Mouse (Mus musculus) mature B cell (primary cell): ENCODE measurements around the gene Slc10a7.

Source experiments
- in situ Hi-C: fragments of 300-500 bp; cut with MboI; formaldehyde crosslinking; loops from 2 replicates; pipeline ENCODE4 v1.14.3; 2019

Slc10a7 gene

DNA sequence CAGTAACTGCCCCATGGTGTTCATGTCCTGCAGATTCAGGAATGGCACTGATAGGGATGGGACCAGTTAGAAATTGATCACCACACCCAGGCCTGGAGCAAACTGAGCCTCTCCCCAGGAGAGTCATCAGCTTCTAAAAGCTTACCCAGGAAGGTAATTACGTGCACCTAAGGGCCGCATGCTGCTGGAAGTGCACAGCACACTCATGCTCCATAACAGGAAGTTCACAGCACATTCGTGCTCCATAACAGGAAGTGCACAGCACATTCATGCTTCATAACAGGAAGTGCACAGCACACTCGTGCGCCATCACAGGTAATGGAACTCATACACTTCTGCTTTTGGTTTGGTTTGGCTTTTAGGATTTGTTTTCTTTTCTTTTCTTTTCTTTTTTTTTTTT lies 114.8 kb downstream of the Slc10a7 start:
- in situ Hi-C loops = no loop called here

DNA sequence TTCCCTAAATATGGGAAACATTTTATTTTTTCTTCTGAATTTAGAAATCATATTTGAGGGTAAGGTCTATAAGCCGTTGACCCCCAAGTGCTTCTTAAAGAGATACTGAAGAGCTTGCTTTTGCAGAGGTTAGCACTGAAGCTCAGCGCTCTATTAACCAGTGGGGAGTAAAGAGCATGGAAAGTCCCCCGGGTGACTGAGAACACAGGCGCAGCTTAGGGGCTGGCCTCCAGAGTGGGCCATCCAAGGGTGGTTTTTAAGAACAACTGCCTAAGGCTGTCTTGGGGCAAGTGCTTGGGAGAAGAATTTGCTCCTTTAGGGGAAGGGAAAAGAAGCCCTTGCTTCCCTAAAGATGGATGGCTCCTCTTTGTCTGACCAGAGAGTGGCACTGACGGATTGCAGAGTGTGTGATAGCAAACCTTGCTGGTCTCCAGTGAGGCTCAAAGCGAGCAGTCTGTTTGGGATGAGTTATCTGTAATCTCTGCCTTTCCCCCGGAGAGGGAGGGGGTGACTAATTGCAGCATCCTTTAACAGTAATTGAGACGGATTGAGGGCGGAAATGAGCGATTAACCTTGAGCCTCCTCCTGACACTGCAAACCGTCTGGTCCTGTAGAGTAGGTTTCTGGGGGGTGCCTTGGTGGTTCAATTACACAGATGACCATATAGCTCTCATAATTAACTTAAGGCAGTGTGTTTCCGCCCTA lies 115.7 kb downstream of the Slc10a7 start:
- in situ Hi-C loops = no loop called here

DNA sequence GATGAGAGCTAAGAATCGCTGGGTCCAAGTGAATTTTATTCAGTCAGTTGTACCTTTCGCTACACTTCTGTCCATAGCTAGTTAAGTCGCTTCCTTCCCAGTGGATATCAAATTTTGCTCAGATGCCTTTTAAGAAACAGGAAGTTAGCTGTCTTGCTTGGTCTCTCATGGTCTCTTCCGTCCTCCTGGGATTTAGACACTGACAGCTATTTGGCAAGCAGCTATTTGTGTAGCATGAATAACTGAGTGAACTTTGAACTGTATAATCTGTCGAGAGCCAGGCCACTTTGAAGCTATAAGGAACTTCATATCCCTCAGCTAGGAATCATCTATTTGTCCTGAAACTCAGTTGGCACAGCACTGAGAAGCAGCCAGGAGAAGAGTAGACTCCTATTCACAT lies 117.5 kb downstream of the Slc10a7 start:
- in situ Hi-C loops = no loop called here

DNA sequence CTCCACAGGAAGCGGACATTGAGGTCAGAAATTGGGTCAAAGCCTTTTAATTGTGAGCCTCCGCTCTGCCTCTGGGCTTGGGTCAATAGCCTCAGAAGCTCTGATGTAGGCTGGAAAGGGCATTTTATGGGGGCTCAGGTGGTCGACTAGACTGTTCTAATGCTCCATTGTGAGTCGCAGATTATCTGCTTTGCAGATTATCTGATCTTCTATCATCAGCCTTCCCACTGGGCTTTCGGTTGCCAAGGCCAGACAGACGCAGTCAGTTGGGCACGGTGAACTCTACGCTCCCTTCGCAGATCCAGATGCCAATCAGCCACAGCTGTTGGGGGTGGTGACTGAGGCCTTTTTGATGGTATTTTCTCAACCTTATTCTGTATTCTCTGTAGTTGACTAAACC lies 118.6 kb downstream of the Slc10a7 start:
- in situ Hi-C loops = no loop called here

DNA sequence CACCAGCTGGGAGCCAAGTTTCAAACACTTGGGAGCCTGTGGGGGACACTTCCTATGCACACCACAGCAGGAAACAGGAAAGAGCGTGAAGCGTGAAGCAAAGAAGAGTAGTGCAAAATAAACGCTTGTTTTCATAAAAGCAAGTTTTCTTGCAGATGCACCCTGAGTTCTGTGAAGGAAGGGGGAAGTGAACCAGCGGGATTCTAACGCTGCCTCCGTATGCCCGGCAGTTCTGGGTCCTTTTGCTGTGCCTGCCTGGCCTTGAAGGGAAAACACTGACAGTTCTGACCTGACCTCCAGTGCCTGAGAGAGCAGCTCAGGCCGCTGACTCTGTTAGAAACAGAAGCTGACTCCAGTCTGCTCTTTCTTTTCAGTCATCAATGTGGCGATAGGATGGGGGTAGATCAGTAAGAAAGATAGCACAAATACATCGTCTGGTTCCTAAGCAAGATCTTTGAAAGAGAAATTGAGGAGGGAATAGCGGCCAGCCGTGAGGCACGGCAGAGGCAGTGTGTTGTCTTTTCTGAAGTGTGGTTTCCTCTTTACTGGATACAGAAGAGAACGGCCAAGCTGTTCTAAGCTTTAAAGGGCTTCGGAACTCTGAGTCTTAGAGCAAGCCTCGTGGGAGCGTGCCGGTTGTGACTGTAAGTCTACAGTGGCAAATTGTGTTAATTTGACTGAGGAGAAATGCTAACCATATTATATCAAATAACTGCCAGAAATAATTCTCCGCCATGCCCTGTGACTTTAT lies 121.4 kb downstream of the Slc10a7 start:
- in situ Hi-C loops = loop anchor here (5.0 kb wide), 1 partner anchor 118 kb away; no protein-coding TSS in a partner anchor

DNA sequence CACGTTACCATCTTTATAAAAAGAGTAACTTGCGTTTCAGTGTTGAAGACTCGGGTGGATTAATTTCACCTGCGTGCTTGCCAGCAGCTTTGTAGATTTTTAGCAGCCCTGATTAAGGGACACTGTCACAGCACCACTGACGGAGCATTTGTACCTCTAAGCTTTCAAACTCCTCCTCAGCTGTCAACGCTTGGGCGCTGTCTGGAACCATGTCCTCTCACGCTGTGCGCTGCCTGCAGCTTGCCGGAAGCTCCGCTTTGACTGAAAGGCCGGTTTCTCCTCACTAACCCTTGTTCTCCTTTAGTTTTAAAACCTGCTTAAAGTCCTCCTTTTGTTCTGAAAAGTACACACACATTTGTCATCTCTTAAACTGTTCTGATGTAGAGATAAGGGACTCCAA lies 123.9 kb downstream of the Slc10a7 start:
- in situ Hi-C loops = loop anchor here (5.0 kb wide), 1 partner anchor 121 kb away; no protein-coding TSS in a partner anchor

DNA sequence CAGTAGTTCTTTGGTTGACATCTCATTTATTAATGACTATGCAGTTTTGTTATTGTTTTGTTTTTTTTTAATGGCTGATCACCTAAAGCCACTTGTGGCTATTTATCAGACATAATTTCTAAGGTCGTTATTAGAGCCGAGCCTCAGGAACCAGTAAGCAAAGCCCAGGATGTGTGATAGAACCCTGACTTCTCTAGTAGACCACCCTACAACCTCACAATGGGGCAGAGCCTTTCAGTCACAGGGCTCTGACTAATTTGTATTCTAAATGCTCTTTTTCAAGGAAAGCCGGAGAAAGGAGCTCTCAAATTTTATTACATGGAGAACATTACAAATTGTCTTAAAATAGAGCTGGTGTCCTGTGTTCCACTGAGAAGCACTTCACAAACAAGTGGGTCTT lies 124.9 kb downstream of the Slc10a7 start:
- in situ Hi-C loops = loop anchor here (5.0 kb wide), 1 partner anchor 122 kb away; no protein-coding TSS in a partner anchor

DNA sequence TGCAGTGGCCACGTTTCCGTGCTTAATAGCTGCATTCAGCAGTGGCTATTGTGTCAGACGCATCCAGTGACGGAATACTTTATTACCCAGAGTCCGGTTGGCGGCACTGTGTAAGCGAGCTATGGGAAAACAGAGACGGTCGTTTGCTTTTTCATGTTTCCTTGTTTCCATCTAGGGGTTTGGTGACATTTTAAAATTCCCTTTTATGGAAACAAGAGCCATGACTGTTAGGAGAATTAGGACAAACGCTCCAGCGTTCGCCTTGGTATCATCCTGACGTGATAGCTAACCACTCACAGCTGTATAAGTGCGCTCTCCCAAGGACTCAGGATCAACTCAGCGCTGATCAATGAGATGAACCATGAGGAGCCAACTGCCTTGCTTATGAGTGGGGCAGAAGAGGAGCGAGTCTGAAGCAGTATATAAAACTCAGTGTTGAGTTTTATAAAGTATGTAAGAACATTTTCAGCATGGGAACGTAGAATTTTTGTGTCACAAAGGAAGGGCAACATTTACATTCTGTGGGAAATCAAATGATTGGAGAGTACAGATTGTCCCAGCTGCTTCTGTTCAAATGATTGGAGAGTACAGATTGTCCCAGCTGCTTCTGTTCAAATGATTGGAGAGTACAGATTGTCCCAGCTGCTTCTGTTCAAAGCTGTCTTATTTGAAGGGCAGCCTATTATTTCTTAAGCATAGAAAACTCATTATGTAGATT lies 125.5 kb downstream of the Slc10a7 start:
- in situ Hi-C loops = loop anchor here (5.0 kb wide), 1 partner anchor 122 kb away; no protein-coding TSS in a partner anchor

DNA sequence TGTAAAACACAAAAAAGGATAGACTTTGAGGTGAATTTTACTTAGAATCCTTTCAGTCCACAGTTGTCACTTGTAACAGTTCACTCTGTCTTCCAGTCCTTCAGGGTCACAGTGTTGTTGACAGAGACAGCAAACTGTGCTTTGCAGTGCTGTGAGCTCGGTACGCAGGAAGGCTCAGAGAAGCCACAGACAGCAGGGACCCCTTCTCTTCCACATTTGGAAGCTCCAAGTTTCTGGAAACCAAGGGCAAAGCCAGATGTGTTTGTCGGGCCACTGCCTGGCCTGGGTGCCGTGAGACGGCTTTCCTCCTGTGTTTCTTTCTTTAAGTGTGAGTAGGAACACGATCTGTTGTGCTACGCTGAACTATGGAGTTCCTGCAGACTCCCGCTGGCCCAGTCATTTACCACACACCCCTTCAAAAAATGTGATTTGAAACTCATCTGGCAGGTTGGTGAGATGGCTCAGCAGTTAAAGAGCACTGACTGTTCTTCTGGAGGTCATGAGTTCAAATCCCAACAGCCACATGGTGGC lies 126.2 kb downstream of the Slc10a7 start:
- in situ Hi-C loops = no loop called here

DNA sequence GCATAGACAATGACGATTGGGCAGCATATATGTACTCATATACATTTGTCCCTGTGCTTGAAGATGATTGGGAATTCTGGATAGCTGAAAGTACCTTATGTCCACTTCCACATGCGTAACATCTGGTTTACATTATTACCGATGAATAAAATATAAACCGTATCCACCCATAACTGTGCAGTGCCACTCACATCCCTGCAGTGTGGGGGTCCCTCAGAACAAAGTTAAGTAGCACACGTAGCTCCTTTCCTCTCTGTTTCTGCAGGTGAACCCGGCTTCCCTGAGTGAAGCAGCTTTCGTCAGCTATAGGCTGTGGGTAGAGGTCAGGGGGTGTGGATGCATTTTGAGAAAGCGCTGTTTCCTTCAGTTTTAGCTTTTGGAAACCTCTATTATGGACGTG lies 132.8 kb downstream of the Slc10a7 start:
- in situ Hi-C loops = no loop called here

DNA sequence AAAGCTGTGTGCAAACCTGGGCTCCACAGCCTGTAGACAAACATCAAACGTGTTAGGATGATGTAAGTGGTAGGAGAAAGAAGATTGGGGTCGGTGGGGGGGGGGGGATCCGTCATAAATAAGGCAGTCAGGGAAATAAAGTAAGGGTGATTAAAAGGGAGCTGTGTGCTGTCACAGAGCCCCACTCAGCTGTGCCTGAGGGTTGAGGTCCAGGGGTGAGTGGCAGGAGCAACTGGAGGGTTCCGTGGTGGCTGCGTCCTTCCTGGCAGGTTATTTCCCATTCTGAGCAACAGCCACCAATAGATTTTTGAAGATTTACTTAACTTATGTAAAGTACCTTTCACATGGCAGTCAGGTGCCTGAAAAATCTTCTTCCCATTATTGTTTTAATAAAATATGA lies 133.2 kb downstream of the Slc10a7 start:
- in situ Hi-C loops = no loop called here

DNA sequence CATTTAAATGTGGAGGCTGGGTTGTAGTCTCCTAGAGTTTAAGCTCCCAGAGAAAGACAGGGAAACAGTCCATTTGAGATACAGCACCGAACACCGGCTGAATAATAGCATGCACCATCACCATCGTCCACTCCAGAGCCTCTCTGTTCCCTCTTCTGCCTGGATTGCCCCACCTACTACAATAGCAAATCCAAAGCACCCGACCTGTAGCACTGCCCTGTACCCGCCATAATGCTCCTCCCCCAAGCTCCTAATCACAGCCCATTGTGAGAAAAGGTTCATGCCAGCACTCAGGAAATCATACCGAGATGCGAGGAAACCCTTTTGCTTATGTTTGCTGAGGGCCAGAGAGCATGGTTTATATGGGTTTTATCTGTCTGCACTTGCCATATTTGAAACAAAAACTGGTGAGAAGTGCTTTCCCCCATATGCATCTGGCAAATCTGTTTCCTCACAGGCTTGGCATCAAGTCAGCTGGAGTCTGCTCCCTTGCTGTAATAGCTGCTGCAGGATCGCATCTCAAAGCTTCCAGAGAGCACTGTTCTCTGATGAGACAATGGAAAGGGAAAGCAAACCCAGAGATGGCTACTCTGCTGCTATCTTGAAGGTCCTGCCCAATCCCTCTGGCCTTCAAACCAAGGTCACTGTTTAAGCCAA lies 138.0 kb downstream of the Slc10a7 start:
- in situ Hi-C loops = no loop called here

DNA sequence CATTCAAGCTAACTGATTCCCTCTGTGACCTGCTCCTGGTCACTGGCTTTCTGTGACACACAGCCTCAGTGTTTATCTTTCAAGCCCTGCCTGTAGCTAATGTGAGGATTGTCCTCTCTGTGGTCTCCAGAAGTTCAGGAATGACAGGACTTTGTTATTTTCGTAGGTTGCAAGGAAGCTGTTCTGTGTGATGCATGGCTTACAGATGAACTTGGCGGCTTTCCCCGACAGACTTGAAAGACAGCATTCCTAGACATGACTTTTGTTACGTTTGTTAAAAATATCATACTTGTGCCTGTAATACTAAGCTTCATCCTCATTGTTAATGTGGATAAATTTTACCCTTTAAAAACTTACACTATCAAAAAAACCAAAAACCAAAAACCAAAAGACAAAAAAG lies 138.7 kb downstream of the Slc10a7 start:
- in situ Hi-C loops = no loop called here

DNA sequence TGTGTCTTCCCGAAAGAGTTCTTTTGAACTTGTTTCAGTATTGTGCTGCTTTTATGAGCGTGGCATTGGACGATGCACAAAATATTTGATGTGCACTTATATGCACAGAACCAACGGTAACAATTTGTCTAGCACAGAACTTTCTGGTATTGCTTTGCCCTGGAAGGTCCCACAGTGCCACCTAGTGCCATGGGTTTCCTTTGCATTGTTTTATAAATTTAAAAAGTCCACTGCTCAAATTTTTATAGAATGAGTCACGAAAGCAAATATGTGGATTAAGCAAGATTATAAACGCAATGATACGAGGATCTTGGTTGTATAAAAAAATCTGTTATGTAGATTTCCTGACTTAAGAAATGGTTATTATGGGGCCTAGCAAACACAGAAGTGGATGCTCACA lies 139.8 kb downstream of the Slc10a7 start:
- in situ Hi-C loops = no loop called here

DNA sequence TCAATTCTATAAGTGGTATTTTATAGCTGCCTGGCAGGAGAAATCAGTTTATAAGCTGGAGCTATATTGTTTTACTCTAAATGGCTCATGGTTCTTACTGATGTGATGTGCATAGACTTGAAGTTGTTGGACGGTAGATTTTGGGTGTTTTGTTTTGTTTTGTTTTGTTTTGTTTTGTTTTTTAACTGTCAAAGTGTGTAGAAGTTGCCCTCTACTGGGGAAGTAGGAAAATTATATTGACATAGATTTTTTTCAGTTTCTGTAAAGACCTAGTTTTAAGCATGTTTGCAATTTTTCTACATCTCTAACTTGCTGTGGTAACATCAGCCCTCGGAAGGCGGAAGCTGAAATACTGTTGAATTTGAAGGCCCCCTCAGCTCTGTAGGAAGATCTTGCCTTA lies 142.5 kb downstream of the Slc10a7 start:
- in situ Hi-C loops = loop anchor here (25.0 kb wide), 1 partner anchor 589 kb away; no protein-coding TSS in a partner anchor

DNA sequence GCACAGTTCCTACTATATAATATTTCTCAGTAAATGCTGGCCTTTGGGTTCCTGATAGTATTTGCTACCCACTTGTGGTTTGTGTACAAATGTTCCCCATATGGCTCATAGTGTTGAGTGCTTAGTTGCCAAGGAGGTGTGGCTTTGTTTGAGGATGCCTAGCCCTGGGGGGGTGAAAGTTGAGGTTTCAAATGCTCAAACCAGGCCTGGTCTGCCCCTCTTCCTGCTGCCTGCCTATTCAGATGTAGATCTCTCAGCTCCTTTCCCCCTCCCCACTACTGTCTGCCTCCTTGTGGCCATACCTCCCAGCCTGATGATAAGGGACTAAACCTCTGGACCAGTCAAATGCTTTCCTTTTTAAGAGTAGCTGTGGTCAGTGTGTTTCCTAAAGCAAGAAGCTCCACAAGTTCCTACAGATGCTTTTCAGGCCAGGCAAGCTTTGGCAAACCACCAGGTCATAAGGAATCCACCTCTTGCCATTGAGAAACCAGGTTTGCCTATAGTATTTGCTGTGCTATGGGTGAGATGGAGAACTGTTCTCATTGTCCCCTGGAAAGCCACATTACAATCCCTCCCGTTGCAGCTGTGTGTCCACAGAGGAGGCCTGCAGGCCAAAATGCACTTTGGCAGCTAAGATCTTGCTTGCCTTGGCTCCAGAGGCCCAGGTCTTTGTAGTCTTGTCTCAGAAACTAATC lies 146.4 kb downstream of the Slc10a7 start:
- in situ Hi-C loops = loop anchor here (25.0 kb wide), 1 partner anchor 593 kb away; no protein-coding TSS in a partner anchor

DNA sequence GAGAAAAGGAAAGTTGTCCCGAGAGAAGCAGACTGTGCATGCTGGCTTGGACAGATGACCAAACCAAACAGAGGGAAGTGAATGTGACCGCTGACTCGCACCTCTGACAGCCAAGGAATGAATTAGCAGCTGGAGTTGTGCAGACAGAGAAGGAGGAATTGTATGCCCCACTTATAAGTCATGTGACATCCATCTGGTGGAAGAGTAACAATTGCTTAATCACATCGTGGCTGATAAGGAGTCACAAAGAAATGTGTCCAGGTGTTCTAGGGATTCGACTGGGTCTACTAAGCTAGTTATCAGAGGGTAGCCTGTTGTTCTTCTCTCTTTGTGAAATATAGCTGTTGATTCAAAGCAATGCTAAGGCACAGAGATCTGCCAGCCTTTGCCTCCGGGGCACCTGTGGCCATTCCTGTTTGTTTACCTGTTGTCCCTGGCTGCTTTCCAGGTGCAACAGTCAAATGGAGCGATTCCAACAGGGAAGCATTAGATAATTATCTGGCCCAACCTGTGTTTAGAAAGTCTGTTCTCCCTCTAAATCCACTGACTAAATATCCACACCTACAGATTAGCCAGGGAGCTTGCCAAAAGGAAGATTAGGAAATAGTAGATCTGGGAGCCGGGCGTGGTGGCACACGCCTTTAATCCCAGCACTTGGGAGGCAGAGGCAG lies 147.7 kb downstream of the Slc10a7 start:
- in situ Hi-C loops = loop anchor here (25.0 kb wide), 1 partner anchor 595 kb away; no protein-coding TSS in a partner anchor

DNA sequence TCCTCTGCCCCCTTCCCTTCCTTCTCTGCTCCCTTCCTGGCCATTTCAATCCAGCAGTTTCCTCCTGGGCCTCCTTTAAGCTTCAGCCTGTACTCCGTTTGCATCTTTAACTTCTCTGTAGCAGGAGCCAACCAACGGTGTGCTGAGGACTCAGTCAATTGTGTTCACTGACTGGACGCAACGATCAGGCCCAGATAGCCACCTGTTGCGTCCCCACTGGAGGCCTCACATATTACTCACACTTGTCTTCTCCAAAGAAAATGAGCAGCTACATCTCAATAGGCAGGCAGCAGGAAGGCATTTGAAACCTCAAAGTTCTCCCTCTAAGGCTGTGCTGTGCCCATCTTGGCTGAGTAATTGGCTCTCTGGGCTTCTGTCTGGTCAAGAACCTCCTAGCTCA lies 149.0 kb downstream of the Slc10a7 start:
- in situ Hi-C loops = loop anchor here (25.0 kb wide), 1 partner anchor 596 kb away; no protein-coding TSS in a partner anchor

DNA sequence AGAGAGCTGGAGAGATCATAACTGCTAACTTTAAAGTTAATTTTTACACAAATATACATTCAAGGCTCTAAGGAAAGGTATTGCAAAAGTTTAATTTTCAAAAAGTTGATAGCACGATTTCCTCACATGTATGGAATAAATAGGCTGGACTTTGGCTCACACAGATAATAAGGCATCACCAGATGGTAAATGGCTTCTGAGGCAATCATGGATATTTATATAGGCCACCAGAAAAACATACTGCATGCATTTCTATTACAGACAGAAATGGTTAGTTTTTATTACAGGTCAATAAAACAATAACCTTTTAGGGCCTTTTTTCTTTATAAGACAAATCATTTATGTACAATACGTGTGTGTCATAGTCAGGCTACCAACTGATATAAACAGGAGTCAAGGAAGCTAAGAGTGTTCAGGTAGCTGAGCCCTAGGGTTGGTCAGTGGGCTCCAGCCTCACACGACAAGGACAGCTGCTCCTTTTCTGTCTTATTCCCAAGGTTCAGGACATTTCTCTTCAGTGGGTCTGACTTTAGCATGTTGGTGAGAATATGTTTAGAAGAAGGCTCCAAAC lies 150.6 kb downstream of the Slc10a7 start:
- in situ Hi-C loops = loop anchor here (25.0 kb wide), 1 partner anchor 597 kb away; no protein-coding TSS in a partner anchor
